Mouse (Mus musculus) heart, adult 10 weeks (tissue): ENCODE results near the gene Gm45140. TPM values are rescaled to one million over a fixed set of nuclear protein-coding genes. Genes with fewer than 3 reads are reported as not detected.

ENCODE experiments used
- polyA plus RNA-seq: library from polyadenylated mRNA; stranded (reverse); fragments of 350-450 nt; fragmentation: Illumina TruSeq; extraction: RNeasy Lipid Tissue Mini Kit (QIAGEN cat#74804); gene quantifications from one replicate; pipeline ENCODE4 v1.2.3, GENCODE M21; 2014; ENCODE audit warnings: low read depth, low replicate concordance

The Gm45140 gene
- polyA plus RNA-seq = 2.8 TPM

DNA sequence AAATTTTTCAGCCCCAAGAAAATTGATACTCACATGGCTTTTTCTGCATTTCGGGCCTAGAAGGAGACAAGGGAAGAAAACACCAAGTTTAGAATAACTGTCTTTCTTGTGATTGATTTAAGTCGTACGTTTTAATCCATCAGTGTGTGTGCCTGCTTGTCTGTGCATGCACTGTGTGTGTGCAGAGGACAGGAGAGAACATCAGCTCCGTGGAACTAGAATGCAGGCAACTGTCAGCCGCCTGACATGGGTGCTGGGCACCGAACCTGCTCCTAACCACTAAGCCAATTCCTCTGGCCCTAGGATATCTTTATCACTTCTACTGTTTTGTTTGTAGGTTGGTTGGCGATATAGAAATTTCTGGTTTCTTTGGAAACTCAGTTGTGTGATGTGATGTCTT lies at the start of gene Gm45140:
Gene Gm45140 (minus strand): TSS at position 101 of the 400 bp plus-strand sequence.

DNA sequence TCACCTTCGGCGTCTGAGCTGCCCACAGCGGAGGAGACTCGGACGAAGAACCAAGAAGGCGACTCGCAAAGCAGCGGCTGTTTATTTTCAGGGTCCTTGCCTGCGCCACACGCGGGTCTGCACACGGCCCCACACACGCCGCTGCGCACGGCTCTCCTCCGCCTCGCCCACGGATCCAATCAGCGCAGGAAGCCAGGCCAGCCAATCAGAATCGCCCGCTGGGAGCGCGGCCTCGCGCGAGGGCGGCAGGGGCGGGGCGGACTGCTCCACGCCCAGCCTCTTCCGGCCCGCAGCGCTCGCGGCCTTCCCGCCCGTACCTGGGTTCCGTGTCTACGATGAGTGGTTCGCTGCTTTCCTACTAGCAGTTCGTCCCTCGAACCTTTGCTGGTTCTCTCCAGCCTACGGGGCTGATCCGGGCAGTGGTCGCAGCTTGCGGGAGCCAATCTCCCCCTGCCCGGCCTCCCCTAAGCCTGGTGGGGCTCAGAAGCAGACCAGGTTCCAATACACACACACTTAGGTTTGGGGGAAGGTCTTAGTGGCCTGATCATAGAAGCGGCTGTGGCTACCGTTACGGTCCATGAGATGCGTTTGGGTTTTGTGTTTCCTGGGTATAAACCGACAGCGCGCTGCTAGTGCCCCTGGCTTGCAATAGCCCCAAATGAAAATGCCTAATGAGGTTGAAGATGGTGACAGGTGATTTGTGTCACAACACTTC lies 15.5 kb upstream of the Gm45140 start, which contains the start of gene Cnbp:
Gene Cnbp (minus strand): TSS at position 207 of the 715 bp plus-strand sequence.

DNA sequence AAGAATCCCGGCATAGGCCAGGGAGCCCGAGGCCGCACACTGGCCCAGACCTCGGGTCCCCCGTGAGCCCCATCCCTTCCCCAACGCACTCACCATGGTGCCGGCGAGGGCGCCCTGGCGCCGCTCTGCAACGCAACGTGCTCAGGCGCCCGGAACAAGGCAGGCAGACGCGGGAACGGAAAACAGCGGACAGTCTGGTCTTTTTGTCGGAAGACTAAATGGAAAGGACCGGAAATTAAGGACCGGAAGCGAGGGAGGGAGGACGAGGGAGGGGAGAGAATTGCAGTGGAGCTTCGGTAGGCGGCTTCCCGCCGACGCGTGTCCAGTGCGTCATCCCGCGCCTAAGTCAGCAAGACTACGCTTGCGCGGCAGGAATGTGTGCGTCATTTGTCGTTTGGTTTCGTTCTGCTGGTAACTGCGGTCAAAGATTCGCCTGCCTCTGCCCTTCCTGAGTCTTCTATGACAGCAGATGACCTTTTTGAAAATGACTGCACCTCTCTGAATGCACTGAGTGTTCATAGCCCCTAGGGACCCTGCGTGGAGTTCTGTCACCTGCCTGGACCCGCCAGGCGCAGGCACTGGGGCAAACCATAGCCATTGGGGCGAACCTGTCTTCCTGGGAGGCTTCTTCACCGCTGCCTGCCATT lies 3.1 kb upstream of the Gm45140 start, which contains the start of gene Isy1:
Gene Isy1 (minus strand): TSS at position 248 of the 647 bp plus-strand sequence.

DNA sequence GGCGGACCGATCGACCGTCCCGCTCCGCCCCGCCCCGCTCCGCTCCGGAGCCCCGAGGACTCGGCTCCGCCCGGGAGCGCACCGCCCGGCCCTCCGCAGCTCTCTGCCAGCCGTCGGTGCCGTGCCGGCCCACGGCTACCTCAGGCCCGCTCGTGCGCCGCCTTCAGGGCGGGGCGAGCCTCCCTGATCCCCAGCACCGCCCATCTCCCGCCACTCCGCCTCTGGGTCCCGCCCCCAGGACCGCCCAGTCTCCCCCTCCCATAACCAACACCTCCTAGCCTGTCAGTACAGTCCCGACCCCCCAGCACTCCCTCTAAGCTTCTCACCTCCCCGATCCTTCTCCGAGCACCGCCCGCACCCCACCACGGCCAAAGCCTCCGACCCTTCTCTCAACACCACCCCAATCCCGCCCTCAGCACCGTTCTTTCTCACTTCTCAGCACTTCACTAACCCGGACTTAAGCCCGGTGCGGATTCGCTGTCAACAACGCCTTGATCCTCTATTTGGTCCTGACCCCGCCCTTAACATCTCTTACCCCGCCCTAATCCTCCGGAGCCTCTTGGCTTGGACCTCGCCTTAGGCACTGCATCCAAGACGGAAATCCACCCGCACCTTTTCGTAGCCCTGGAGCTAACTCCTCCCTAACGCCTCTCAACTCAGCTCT lies 23.8 kb downstream of the Gm45140 start, which contains the start of gene Rab43:
Gene Rab43 (minus strand): TSS at position 490 of the 664 bp plus-strand sequence.

DNA sequence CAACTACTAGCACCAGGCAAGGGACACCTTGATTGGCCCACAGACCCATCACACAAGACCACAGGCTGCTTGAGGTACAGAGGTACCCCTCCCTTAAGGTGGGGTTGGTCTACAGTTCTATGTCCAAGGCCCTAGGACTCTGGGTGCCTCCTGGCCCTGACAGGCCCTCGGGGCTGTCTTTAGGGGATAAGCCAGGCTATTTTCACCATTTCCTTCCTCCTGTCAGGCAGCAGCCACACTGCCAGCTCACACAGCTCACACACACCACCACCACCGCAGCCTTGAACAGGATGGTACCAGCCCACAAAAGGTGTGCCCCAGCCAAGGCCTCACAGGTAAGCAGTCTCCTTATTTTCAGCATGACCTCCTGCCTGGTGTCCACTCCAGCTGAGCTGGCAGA lies 57.8 kb downstream of the Gm45140 start, which contains the start of gene Gp9:
Gene Gp9 (plus strand): TSS at position 231 of the 400 bp plus-strand sequence.

Other genes with a start within 250 kb of the Gm45140 start
- gene Prokr1, start 245.1 kb downstream of the Gm45140 start, polyA plus RNA-seq = 0.13 TPM
- gene Aplf, start 163.6 kb downstream of the Gm45140 start, polyA plus RNA-seq = 2.7 TPM
- gene Efcc1, start 104.9 kb downstream of the Gm45140 start, polyA plus RNA-seq = 2.1 TPM
- not detected for gene Gp9, start 57.7 kb downstream of the Gm45140 start, polyA plus RNA-seq
- gene Rab43, start 23.6 kb downstream of the Gm45140 start, polyA plus RNA-seq = 6.0 TPM
- 20.9 TPM for gene Isy1, start 3.0 kb upstream of the Gm45140 start, polyA plus RNA-seq
- gene Cnbp, start 15.3 kb upstream of the Gm45140 start, polyA plus RNA-seq = 440 TPM
- 44.3 TPM for gene Copg1, start 52.0 kb upstream of the Gm45140 start, polyA plus RNA-seq
- 10.0 TPM for gene Hmces, start 78.1 kb upstream of the Gm45140 start, polyA plus RNA-seq
- gene H1fx, start 145.8 kb upstream of the Gm45140 start, polyA plus RNA-seq = 1.3 TPM
- 277 TPM for gene Rab7, start 209.5 kb upstream of the Gm45140 start, polyA plus RNA-seq
- gene Rpn1, start 248.7 kb upstream of the Gm45140 start, polyA plus RNA-seq = 71.6 TPM